ENCODE assay signal across 8 mouse cellular contexts in the genomic region with DNA sequence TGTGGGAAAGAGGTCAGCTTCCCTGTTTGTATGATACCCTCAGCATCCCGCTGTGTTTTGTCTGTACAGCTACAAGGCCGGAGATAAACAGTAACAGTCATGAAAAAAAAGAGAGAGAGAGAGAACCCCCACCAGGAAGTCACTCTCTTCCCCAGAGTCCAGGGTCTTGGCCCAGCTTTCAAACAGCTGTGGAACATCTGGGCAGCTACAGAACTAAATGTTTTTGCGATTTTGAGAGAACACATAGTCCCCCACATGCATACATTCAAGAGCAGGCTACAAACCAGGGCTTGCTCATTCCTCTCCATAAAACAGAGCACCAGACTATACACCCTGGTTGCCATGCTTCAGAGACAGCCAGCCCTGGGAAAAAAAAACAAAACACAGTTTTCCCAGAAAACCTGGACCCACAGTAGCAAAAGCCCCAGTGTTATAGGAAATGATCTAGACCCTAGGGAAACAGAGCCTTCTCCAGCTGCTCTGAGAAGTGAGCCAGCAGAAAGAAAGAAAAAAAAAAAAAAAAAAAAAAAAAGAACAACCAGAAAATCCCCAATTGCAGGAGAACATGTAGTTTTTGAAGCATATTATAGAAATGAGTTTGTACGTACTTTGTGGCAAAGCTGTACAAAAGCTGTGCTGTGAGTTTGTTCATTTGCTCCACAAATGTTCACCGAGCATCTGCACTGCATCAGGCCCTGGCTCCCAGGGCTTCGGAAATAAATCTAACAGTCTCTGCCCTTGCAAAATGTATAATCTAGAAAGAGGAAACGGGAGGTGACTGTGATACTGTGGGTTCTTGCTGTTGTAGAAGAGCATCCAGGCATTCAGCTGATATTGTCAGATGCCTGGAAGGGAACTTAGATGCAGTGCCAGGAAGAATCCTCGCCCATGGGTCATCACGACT.
A peak's percentile ranks its signal among the peaks of the same experiment; 100 is the strongest.
DNase-seq lines count a peak whose midpoint lies in the region; ATAC-seq and TF ChIP-seq lines count a peak whose summit lies in the region.

No protein-coding gene starts in this region.

- peaks cover 2 to 3% of the 10 kb centered on the region in 2 experiments; a peak in 2 of 4 replicates for H3K4me1 ChIP-seq in MEL (ENCODE audit: control insufficient read depth in 1 of 2, insufficient read depth in 2 of 2, low read length in 2 of 2)
- peaks cover 24% of the 10 kb centered on the region for H3K4me1 ChIP-seq in embryonic facial prominence, embryonic 12.5 days
- H3K4me1 ChIP-seq in limb, embryonic 15.5 days = peaks cover 22% of the 10 kb centered on the region
- no peaks in the 10 kb centered on the region for H3K4me1 ChIP-seq in cerebellum, adult 2 months (ENCODE audit: control insufficient read depth, insufficient read depth, low read length)
- H3K4me1 ChIP-seq in forebrain, embryonic 12.5 days = peaks cover 14% of the 10 kb centered on the region

- H3K27me3 ChIP-seq in MEL (ENCODE audit: control insufficient read depth in 1 of 2, insufficient read depth in 2 of 2, low read length in 2 of 2) = no peaks in the 10 kb centered on the region
- no peaks in the 10 kb centered on the region for H3K27me3 ChIP-seq in embryonic facial prominence, embryonic 12.5 days
- H3K27me3 ChIP-seq in limb, embryonic 15.5 days = no peaks in the 10 kb centered on the region
- no peaks in the 10 kb centered on the region; the same call in 1 of the 2 replicates for H3K27me3 ChIP-seq in cerebellum, adult 2 months (ENCODE audit: control insufficient read depth, insufficient read depth, low read length)
- no peaks in the 10 kb centered on the region for H3K27me3 ChIP-seq in forebrain, embryonic 12.5 days

- DNase-seq in MEL (ENCODE audit: low read depth, low spot score) = peak; percentile 10
- DNase-seq in heart, postnatal 14 days = peak; percentile 69 to 78
- DNase-seq in cerebellum, postnatal 25 days = no peak
- no peak for DNase-seq in urinary bladder, postnatal 25 days (ENCODE audit: low spot score)
- no peak for DNase-seq in cerebellum, adult 2 months

- no peaks in the 10 kb centered on the region for H3K9me3 ChIP-seq in MEL (replicated peaks; ENCODE audit: insufficient read depth, low read length)
- H3K9me3 ChIP-seq in embryonic facial prominence, embryonic 12.5 days = no peaks in the 10 kb centered on the region
- no peaks in the 10 kb centered on the region for H3K9me3 ChIP-seq in limb, embryonic 15.5 days
- H3K9me3 ChIP-seq in forebrain, embryonic 12.5 days = no peaks in the 10 kb centered on the region

- no peak overlapping the region for H3K27ac ChIP-seq in MEL (ENCODE audit: control insufficient read depth, low read depth, low read length)
- H3K27ac ChIP-seq in embryonic facial prominence, embryonic 12.5 days = peak overlapping the region; percentile 77
- peak overlapping the region; percentile 70 for H3K27ac ChIP-seq in limb, embryonic 15.5 days
- H3K27ac ChIP-seq in cerebellum, adult 2 months (ENCODE audit: insufficient read depth, low read length) = no peak overlapping the region
- H3K27ac ChIP-seq in forebrain, embryonic 12.5 days = no peak overlapping the region

- intact Hi-C loops in heart, postnatal 14 days (cut with DNase I) = no loop called here

- peaks cover 0 to 2% of the 10 kb centered on the region in 2 experiments; a peak in 2 of 4 replicates for H3K36me3 ChIP-seq in MEL (ENCODE audit: control insufficient read depth in 1 of 2, insufficient read depth in 2 of 2, low read length in 2 of 2)
- peaks cover 3% of the 10 kb centered on the region; the same call in 1 of the 2 replicates for H3K36me3 ChIP-seq in embryonic facial prominence, embryonic 12.5 days
- H3K36me3 ChIP-seq in limb, embryonic 15.5 days = no peaks in the 10 kb centered on the region
- H3K36me3 ChIP-seq in forebrain, embryonic 12.5 days (replicated peaks) = peaks cover 8% of the 10 kb centered on the region

- 50% methylated on average over 9 of the region's 9 CpGs for WGBS in embryonic facial prominence, embryonic 12.5 days
- WGBS in limb, embryonic 15.5 days = 40% methylated on average over 9 of the region's 9 CpGs
- WGBS in cerebellum, adult 2 months = 70% methylated on average over 9 of the region's 9 CpGs
- 81% methylated on average over 9 of the region's 9 CpGs for WGBS in forebrain, embryonic 12.5 days

- peak; percentile 56; the same call in 1 of the 2 replicates for ATAC-seq in embryonic facial prominence, embryonic 12.5 days (ENCODE audit: insufficient number of reproducible peaks, insufficient read depth, low FRiP score, low TSS enrichment)
- ATAC-seq in limb, embryonic 15.5 days (ENCODE audit: insufficient number of reproducible peaks, low FRiP score, low TSS enrichment, low read depth) = peak; percentile 75; the same call in 1 of the 2 replicates
- ATAC-seq in forebrain, embryonic 12.5 days (ENCODE audit: low FRiP score) = no peak

- no peak for TF ChIP-seq POLR2A in MEL (IDR thresholded peaks at IDR 0.05; ENCODE audit: control insufficient read depth in 1 of 2, insufficient read depth in 1 of 2, low read depth in 1 of 2, low read length in 2 of 2, poor library complexity in 1 of 2)
- no peak for TF ChIP-seq POLR2A in cerebellum, adult 2 months (IDR thresholded peaks at IDR 0.05; ENCODE audit: borderline replicate concordance, insufficient read depth, low read length)

- no peak overlapping the region for H3K9ac ChIP-seq in MEL (ENCODE audit: control insufficient read depth, low read depth, low read length, poor library complexity, severe bottlenecking)
- no peak overlapping the region for H3K9ac ChIP-seq in embryonic facial prominence, embryonic 12.5 days
- no peak overlapping the region for H3K9ac ChIP-seq in limb, embryonic 15.5 days
- no peak overlapping the region for H3K9ac ChIP-seq in forebrain, embryonic 12.5 days

- no peak overlapping the region for H3K4me2 ChIP-seq in embryonic facial prominence, embryonic 12.5 days (replicated peaks)
- no peak overlapping the region for H3K4me2 ChIP-seq in limb, embryonic 15.5 days
- H3K4me2 ChIP-seq in forebrain, embryonic 12.5 days = no peak overlapping the region

- no peak for TF ChIP-seq RAD21 in MEL (IDR thresholded peaks at IDR 0.05; ENCODE audit: low read depth, low read length)

- no peak for TF ChIP-seq EP300 in MEL (IDR thresholded peaks at IDR 0.05; ENCODE audit: low read depth in 1 of 2, low read length in 2 of 2)

- TF ChIP-seq CTCF in MEL (IDR thresholded peaks at IDR 0.05 in 2 of 3, conservative IDR thresholded peaks at IDR 0.05 in 1 of 3; ENCODE audit: control insufficient read depth in 1 of 3, insufficient read depth in 1 of 3, low read depth in 2 of 3, low read length in 3 of 3, poor library complexity in 1 of 3, severe bottlenecking in 1 of 3) = no peak
- no peak for TF ChIP-seq CTCF in cerebellum, adult 2 months (IDR thresholded peaks at IDR 0.05; ENCODE audit: borderline replicate concordance, insufficient read depth, low read depth, low read length)

- no peaks in the 10 kb centered on the region for H3K79me2 ChIP-seq in MEL (ENCODE audit: control insufficient read depth, insufficient read depth, low read length, poor library complexity)

- no peak overlapping the region for H3K4me3 ChIP-seq in MEL (ENCODE audit: control insufficient read depth in 1 of 2, insufficient read depth in 1 of 2, low read depth in 2 of 2, low read length in 2 of 2)
- H3K4me3 ChIP-seq in embryonic facial prominence, embryonic 12.5 days = no peak overlapping the region
- no peak overlapping the region for H3K4me3 ChIP-seq in limb, embryonic 15.5 days
- no peak overlapping the region for H3K4me3 ChIP-seq in cerebellum, adult 2 months (replicated peaks; ENCODE audit: insufficient read depth, low read depth, low read length)
- H3K4me3 ChIP-seq in forebrain, embryonic 12.5 days (replicated peaks) = no peak overlapping the region

TF ChIP-seq in MEL, 35 proteins besides CTCF, POLR2A, EP300 and RAD21:
- no peak for TF ChIP-seq TCF12 (IDR thresholded peaks at IDR 0.05; ENCODE audit: low read depth, low read length)
- no peak for TF ChIP-seq BHLHE40 (IDR thresholded peaks at IDR 0.05; ENCODE audit: borderline replicate concordance, low read depth, low read length)
- no peak for TF ChIP-seq GATA1 (IDR thresholded peaks at IDR 0.05; ENCODE audit: low read depth, low read length)

Comparison
In these comparisons a context has a peak if more than half of its experiments do, and no peak if none do; other contexts are left out.
1. DNase-seq: peak in MEL (single experiment) and heart, postnatal 14 days (2 of 2); none in cerebellum, postnatal 25 days (0 of 2), urinary bladder, postnatal 25 days (single experiment) and cerebellum, adult 2 months (0 of 2).
2. H3K27ac ChIP-seq: peak in embryonic facial prominence, embryonic 12.5 days (single experiment) and limb, embryonic 15.5 days (single experiment); none in MEL (single experiment), cerebellum, adult 2 months (single experiment) and forebrain, embryonic 12.5 days (single experiment).